Mouse (Mus musculus): ENCODE results near the gene Omt2a. TPM values are rescaled to one million over a fixed set of nuclear protein-coding genes. Genes with fewer than 3 reads are reported as not detected.
"Not testable (repeated sequence)": the region's sequence is repeated elsewhere in the genome, so short reads cannot be mapped to it uniquely, and the experiment has no call there.

Gene Omt2a
- polyA plus RNA-seq, 1 experiment from 2014 or later = not detected

DNA sequence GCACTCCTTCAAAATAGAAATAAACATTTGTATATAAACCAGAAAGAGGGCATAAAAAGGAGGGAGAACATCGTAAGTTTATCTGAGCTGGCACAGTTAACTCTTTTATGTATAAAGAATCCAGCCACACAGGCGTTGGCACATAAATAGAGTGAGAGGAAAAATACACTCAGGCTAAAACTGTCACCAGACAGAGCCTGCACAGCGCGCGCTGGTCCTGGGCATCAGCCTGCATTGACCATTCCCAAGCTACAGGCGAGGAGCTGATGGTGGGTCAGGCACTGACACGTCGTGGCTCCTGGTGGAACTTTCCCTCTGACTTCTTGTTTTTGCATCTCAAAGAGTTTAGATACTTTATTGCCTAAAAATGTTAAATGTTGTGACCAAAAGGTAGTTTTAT lies 22.1 kb downstream of the Omt2a start:
- H3K9me3 ChIP-seq; H3K27ac ChIP-seq; ATAC-seq (ENCODE audit: low FRiP score, low read depth); H3K4me1 ChIP-seq; H3K36me3 ChIP-seq; H3K27me3 ChIP-seq (replicated peaks); H3K4me3 ChIP-seq; H3K4me2 ChIP-seq (replicated peaks); H3K9ac ChIP-seq: not testable (repeated sequence)
- WGBS = 90% methylated on average over 8 of the region's 8 CpGs

GRCm38 (mm10) chr9:78289723-78290122 lies 24.9 kb downstream of the Omt2a start, which contains the start of gene Gm10639:
Gm10639 (plus strand) TSS chr9:78289923.
- not testable (repeated sequence) for H3K27ac ChIP-seq; H3K36me3 ChIP-seq; H3K27me3 ChIP-seq (replicated peaks); H3K4me3 ChIP-seq; H3K4me1 ChIP-seq; H3K9me3 ChIP-seq; H3K9ac ChIP-seq; ATAC-seq (ENCODE audit: low FRiP score, low read depth); H3K4me2 ChIP-seq (replicated peaks)
- WGBS = 80% methylated on average over 3 of the region's 3 CpGs

DNA sequence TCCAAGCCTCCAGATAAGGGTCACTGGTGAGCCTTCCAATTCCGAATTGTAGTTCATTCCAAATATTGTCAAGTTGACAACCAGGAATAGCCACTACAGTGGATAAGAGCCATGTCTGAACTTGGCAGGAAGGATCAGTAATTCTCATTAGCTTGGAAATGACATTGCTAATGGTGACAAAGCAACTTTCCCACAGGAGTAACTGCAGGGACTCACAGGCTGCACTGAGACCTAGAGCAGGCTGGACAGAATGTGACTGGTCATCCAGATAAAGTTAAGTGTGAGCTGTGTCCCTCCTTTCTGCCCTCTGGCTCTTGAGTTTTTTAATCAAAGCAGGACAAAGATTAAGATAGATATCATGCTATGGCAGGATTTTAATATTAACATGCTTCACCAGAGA lies 25.5 kb downstream of the Omt2a start:
- H3K4me3 ChIP-seq; H3K4me1 ChIP-seq; H3K36me3 ChIP-seq; H3K27me3 ChIP-seq (replicated peaks); H3K4me2 ChIP-seq (replicated peaks); H3K9me3 ChIP-seq; ATAC-seq (ENCODE audit: low FRiP score, low read depth); H3K9ac ChIP-seq; H3K27ac ChIP-seq: not testable (repeated sequence)
- 82% methylated on average over 1 of the region's 1 CpGs for WGBS

GRCm38 (mm10) chr9:78282002-78282711 lies 32.4 kb downstream of the Omt2a start:
- not testable (repeated sequence) for ATAC-seq (ENCODE audit: low FRiP score, low read depth); H3K36me3 ChIP-seq; H3K4me3 ChIP-seq; H3K27me3 ChIP-seq (replicated peaks); H3K4me2 ChIP-seq (replicated peaks); H3K4me1 ChIP-seq; H3K9me3 ChIP-seq; H3K9ac ChIP-seq; H3K27ac ChIP-seq
- WGBS = 88% methylated on average over 4 of the region's 4 CpGs

DNA sequence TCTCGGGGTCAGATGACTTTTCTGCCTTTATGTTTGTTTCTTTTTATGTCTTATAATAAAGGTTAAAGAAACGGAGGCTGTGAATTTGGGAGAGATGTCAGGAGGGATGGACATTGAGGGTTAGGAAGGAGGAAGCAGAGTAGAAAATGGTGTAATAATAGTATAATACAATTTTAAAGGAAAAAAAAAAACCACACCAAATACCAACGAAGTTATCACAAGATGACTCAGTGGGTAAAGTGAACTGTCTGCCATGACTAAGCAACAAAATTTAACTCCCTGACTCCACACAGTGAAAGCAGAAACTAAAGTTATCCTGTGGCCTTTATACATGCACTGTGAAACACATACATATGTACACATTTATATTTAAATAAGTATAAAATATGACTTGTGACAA lies 43.7 kb downstream of the Omt2a start:
- H3K27me3 ChIP-seq (replicated peaks); H3K9ac ChIP-seq; H3K9me3 ChIP-seq; H3K4me3 ChIP-seq; H3K36me3 ChIP-seq; ATAC-seq (ENCODE audit: low FRiP score, low read depth); H3K4me2 ChIP-seq (replicated peaks); H3K4me1 ChIP-seq; H3K27ac ChIP-seq: not testable (repeated sequence)
- 85% methylated on average over 3 of the region's 3 CpGs for WGBS

Other genes starting within 250 kb of the Omt2a start
- 48.0 and 53.4 TPM in 2 replicates for gene Fbxo9, start 205.7 kb downstream of the Omt2a start, polyA plus RNA-seq (2016; fragmentation: Nextera tagmentation; extraction: Ambion mirVana)
- 37.2 and 39.7 TPM in 2 replicates for gene Ick, start 205.6 kb downstream of the Omt2a start, polyA plus RNA-seq (2016; fragmentation: Nextera tagmentation; extraction: Ambion mirVana)
- gene Gsta4, start 132.0 kb downstream of the Omt2a start, polyA plus RNA-seq (2016; fragmentation: Nextera tagmentation; extraction: Ambion mirVana) = 40.2 and 40.3 TPM in 2 replicates
- gene Gsta1, start 84.1 kb downstream of the Omt2a start, polyA plus RNA-seq (2016; fragmentation: Nextera tagmentation; extraction: Ambion mirVana) = not detected in 2 replicates
- not detected in 2 replicates for gene Gm3776, start 57.7 kb downstream of the Omt2a start, polyA plus RNA-seq (2016; fragmentation: Nextera tagmentation; extraction: Ambion mirVana)
- gene Gm10639, start 24.9 kb downstream of the Omt2a start, polyA plus RNA-seq (2016; fragmentation: Nextera tagmentation; extraction: Ambion mirVana) = not detected in 2 replicates
- gene Omt2b, start 12.8 kb upstream of the Omt2a start, polyA plus RNA-seq (2016; fragmentation: Nextera tagmentation; extraction: Ambion mirVana) = not detected in 2 replicates
- not detected in 2 replicates for gene Gsta2, start 41.0 kb upstream of the Omt2a start, polyA plus RNA-seq (2016; fragmentation: Nextera tagmentation; extraction: Ambion mirVana)
- gene Dppa5a, start 53.4 kb upstream of the Omt2a start, polyA plus RNA-seq (2016; fragmentation: Nextera tagmentation; extraction: Ambion mirVana) = 0.70 TPM in 1 of 2 replicates, not detected in the other
- 2.1 and 2.3 TPM in 2 replicates for gene Ooep, start 63.9 kb upstream of the Omt2a start, polyA plus RNA-seq (2016; fragmentation: Nextera tagmentation; extraction: Ambion mirVana)
- gene Ddx43, start 81.0 kb upstream of the Omt2a start, polyA plus RNA-seq (2016; fragmentation: Nextera tagmentation; extraction: Ambion mirVana) = 0.32 and 0.39 TPM in 2 replicates
- gene Cgas, start 128.4 kb upstream of the Omt2a start, polyA plus RNA-seq (2016; fragmentation: Nextera tagmentation; extraction: Ambion mirVana) = 0.73 and 1.3 TPM in 2 replicates
- gene Mto1, start 133.4 kb upstream of the Omt2a start, polyA plus RNA-seq (2016; fragmentation: Nextera tagmentation; extraction: Ambion mirVana) = 25.6 and 26.5 TPM in 2 replicates
- gene Gm17324, start 134.0 kb upstream of the Omt2a start, polyA plus RNA-seq (2016; fragmentation: Nextera tagmentation; extraction: Ambion mirVana) = 0.78 and 1.2 TPM in 2 replicates
- 3,212 and 3,225 TPM in 2 replicates for gene Eef1a1, start 174.4 kb upstream of the Omt2a start, polyA plus RNA-seq (2016; fragmentation: Nextera tagmentation; extraction: Ambion mirVana)

Measured in neural tube, embryonic 12.5 days (tissue).